Comparison of ENCODE assay signal across 29 mouse cellular contexts in the genomic region with DNA sequence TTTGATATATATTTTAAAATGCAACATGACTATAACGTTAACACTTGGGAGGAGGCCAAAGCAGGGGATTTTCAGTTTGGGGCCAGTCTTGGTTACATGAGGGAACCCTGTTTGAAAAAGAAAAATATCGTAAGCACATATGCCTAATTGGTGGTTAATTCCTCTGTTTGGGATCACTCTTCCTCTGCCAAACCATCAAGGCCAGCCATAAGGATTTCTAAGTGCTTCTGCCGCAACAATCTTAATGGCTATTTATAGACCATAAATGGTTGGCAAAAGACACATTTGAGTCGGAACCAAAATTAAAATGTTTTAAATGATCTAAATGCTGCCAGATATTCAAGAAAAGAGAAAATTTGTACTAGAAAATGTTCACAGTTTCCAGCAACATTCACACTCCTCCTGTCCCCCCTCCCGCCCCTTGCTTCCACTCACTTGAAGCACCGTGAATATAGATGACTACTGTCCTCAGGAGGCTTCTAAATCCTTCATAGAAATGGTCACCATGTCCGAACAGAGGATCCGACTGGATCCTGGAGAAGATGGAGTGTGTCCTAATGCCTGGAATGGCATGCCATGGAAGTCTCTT.
DNase-seq lines count a peak whose midpoint lies in the region; ATAC-seq lines count a peak whose summit lies in the region.
"Had no signal": no experiment of that assay in that cellular context is flagged by ENCODE, and none has a peak within 500 bp of the region (broad histone marks: within the 10 kb centered on the region; RNA-seq: fewer than 3 reads in every experiment).

No protein-coding gene starts in this region.

- H3K36me3 ChIP-seq in heart, embryonic 12.5 days = no peaks in the 10 kb centered on the region
- H3K36me3 ChIP-seq: embryonic facial prominence, embryonic 12.5 days; liver, embryonic 12.5 days; midbrain, embryonic 13.5 days; stomach, embryonic 15.5 days had no signal

- H3K27me3 ChIP-seq in heart, embryonic 12.5 days (replicated peaks) = no peaks in the 10 kb centered on the region
- H3K27me3 ChIP-seq: embryonic facial prominence, embryonic 12.5 days; liver, embryonic 12.5 days; megakaryocyte, embryonic 14.5 days; midbrain, embryonic 13.5 days; stomach, embryonic 15.5 days had no signal

- no peak overlapping the region for H3K4me2 ChIP-seq in heart, embryonic 12.5 days
- H3K4me2 ChIP-seq: embryonic facial prominence, embryonic 12.5 days; heart, embryonic 11.5 days; hindbrain, embryonic 14.5 days; liver, embryonic 12.5 days; midbrain, embryonic 13.5 days; stomach, embryonic 15.5 days had no signal

- no peak for ATAC-seq in heart, embryonic 12.5 days (ENCODE audit: insufficient number of reproducible peaks, low FRiP score)
- ATAC-seq: activated CD4-positive, CD25-positive, alpha-beta regulatory T cell, adult 4 months; intestine, postnatal 0 days; liver, postnatal 0 days; midbrain, embryonic 13.5 days had no signal

- WGBS in heart, embryonic 12.5 days = 80% methylated on average over 8 of the region's 8 CpGs

- H3K4me1 ChIP-seq in heart, embryonic 12.5 days (replicated peaks) = no peaks in the 10 kb centered on the region
- H3K4me1 ChIP-seq: embryonic facial prominence, embryonic 12.5 days; liver, embryonic 12.5 days; midbrain, embryonic 13.5 days; stomach, embryonic 15.5 days had no signal

- H3K27ac ChIP-seq in heart, embryonic 12.5 days (ENCODE audit: poor library complexity, severe bottlenecking) = no peak overlapping the region
- H3K27ac ChIP-seq: embryonic facial prominence, embryonic 12.5 days; hindbrain, embryonic 14.5 days; liver, embryonic 12.5 days; midbrain, embryonic 13.5 days; stomach, embryonic 15.5 days had no signal

- no peak overlapping the region for H3K9ac ChIP-seq in heart, embryonic 12.5 days
- H3K9ac ChIP-seq: embryonic facial prominence, embryonic 12.5 days; hindbrain, embryonic 14.5 days; liver, embryonic 12.5 days; liver, postnatal 0 days; midbrain, embryonic 13.5 days; stomach, embryonic 15.5 days had no signal

- peak; percentile 35 for DNase-seq in heart, adult 11 months
- peak; percentile 45 to 51 for DNase-seq in right cerebral cortex, postnatal 10 days (ENCODE audit: low spot score in 2 of 2)
- no peak for DNase-seq in right cerebral cortex, adult 18-20 months
- peak; percentile 45 for DNase-seq in brain, embryonic 18.5 days (ENCODE audit: low read depth, low spot score)
- peak; percentile 51 for DNase-seq in telencephalon, adult 2 months (ENCODE audit: low read depth, low spot score)
- DNase-seq in adrenal gland, postnatal 14 days = no peak
- DNase-seq: adrenal gland, adult 2 months; B cell, adult 2 months; cerebellum, adult 11-12 months; cerebellum, adult 9-11 months; embryo, embryonic 11 days; gastrocnemius, postnatal 14 days; heart, postnatal 4 days; kidney, adult 9 months; kidney, postnatal 10 days; liver, postnatal 0 days; lung, postnatal 4 days; thymus, adult 2 months; thymus, postnatal 36 days had no signal

- no peaks in the 10 kb centered on the region for H3K9me3 ChIP-seq in heart, embryonic 12.5 days (replicated peaks)
- H3K9me3 ChIP-seq: embryonic facial prominence, embryonic 12.5 days; midbrain, embryonic 13.5 days; stomach, embryonic 15.5 days had no signal

- H3K4me3 ChIP-seq in heart, embryonic 12.5 days = no peak overlapping the region
- H3K4me3 ChIP-seq: embryonic facial prominence, embryonic 12.5 days; liver, embryonic 12.5 days; megakaryocyte, embryonic 14.5 days; midbrain, embryonic 13.5 days; stomach, embryonic 15.5 days had no signal

Comparison
In these comparisons a context has a peak if more than half of its experiments do, and no peak if none do; other contexts are left out.
1. DNase-seq: peak in heart, adult 11 months (single experiment), right cerebral cortex, postnatal 10 days (2 of 2), brain, embryonic 18.5 days (single experiment) and telencephalon, adult 2 months (single experiment); none in right cerebral cortex, adult 18-20 months (single experiment) and adrenal gland, postnatal 14 days (single experiment).